Mouse (Mus musculus) lung, embryonic 15.5 days (tissue): ENCODE measurements around the gene Zbtb18. TPM values are rescaled to one million over a fixed set of nuclear protein-coding genes. Genes with fewer than 3 reads are reported as not detected.
"Not testable (repeated sequence)": the region's sequence is repeated elsewhere in the genome, so short reads cannot be mapped to it uniquely, and the experiment has no call there.

ENCODE experiments used
- ATAC-seq: fragments of 200-750 bp; cut with Nextera tagmentation; 2 replicates; pipeline ENCODE4 v1.8.0; 2017; ENCODE audit warnings: moderate number of reproducible peaks, borderline replicate concordance; ENCODE audit not compliant: low FRiP score, low TSS enrichment; ENCODE audit errors: extremely low read depth
- H3K27ac ChIP-seq: fragments of 300-500 bp; sonication (generic); 2 replicates; pipeline ENCODE4 v1.5.1; 2015; ENCODE audit warnings: moderate library complexity, mild to moderate bottlenecking, inconsistent platforms
- H3K27me3 ChIP-seq: fragments of 300-500 bp; sonication (generic); 2 replicates; pipeline ENCODE4 v1.6.1; 2015; ENCODE audit warnings: inconsistent platforms
- H3K36me3 ChIP-seq: fragments of 300-500 bp; sonication (generic); 2 replicates; pipeline ENCODE4 v1.6.1; 2015; ENCODE audit warnings: inconsistent platforms
- H3K4me1 ChIP-seq: fragments of 300-500 bp; sonication (generic); 2 replicates; pipeline ENCODE4 v1.6.1; 2015; ENCODE audit warnings: inconsistent platforms
- H3K4me2 ChIP-seq: fragments of 300-500 bp; sonication (generic); 2 replicates; pipeline ENCODE4 v1.6.1; 2015; ENCODE audit warnings: inconsistent platforms, mild to moderate bottlenecking, moderate library complexity
- H3K4me3 ChIP-seq: fragments of 300-500 bp; sonication (generic); 2 replicates; pipeline ENCODE4 v1.5.1; 2015; ENCODE audit warnings: mild to moderate bottlenecking, inconsistent platforms
- H3K9ac ChIP-seq: fragments of 300-500 bp; sonication (generic); 2 replicates; pipeline ENCODE4 v1.6.1; 2015; ENCODE audit warnings: inconsistent platforms
- H3K9me3 ChIP-seq: fragments of 300-500 bp; sonication (generic); 2 replicates; pipeline ENCODE4 v1.6.1; 2016; ENCODE audit warnings: inconsistent platforms
- WGBS: fragments of 180-500 bp; shearing (Covaris S2); methylation state at CpG from one replicate; pipeline ENCODE4 v1.1.7; 2015; 5-methylcytosine and 5-hydroxymethylcytosine counted together
- polyA plus RNA-seq: library from polyadenylated mRNA; unstranded; fragments of >200 nt; fragmentation: Nextera tagmentation; extraction: Ambion mirVana; gene quantifications from 2 replicates; pipeline ENCODE4 v1.2.1, GENCODE M21; 2015

Gene Zbtb18
- polyA plus RNA-seq, 1 experiment from 2014 or later, result 1.8 TPM

DNA sequence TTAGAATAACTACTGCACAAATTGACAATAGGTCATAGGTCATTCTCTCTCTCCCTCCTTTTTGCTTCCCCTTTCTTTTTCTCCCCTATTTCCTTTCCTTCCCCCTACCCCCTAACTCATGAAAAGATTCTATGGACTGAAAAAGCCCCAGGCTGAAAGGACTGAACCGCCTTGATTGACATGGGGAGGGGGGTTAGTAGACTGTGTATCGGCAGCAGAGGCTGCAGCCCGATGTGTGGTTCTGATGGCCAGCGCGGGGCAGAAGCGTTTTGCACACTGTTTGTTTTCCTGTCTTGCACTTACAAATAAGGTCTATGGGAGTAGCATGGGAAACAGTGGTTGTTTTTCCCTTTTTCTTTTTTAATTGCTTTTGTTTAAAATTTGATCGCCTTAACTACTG is 7.7 kb downstream of the Zbtb18 start:
- H3K4me2 ChIP-seq, H3K4me3 ChIP-seq, H3K27me3 ChIP-seq, ATAC-seq, H3K9me3 ChIP-seq, H3K27ac ChIP-seq, H3K9ac ChIP-seq: not testable (repeated sequence)
- H3K36me3 ChIP-seq, result peaks cover 18% of the 10 kb centered on the region
- H3K4me1 ChIP-seq, result peaks cover 17% of the 10 kb centered on the region
- 80% methylated on average over 7 of the region's 7 CpGs for WGBS

- Histone ChIP-seq H3K4me1 (0 out of 2 replicates have a peak, but pooled peaks cover 11% of the 10 kb centered on the region), H3K27me3 (no peaks in the 10 kb centered on the region), H3K9me3 (no peaks in the 10 kb centered on the region), H3K4me2 (no peak overlapping the region), H3K9ac (no peak overlapping the region), H3K27ac (no peak overlapping the region), H3K36me3 (peaks cover 18% of the 10 kb centered on the region), H3K4me3 (no peak overlapping the region)
- WGBS, result 89% methylated on average over 2 of the region's 2 CpGs
- ATAC-seq, result no peak
Measured at GRCm38 (mm10) chr1:177451041-177451440, 8.9 kb downstream of the Zbtb18 start.

DNA sequence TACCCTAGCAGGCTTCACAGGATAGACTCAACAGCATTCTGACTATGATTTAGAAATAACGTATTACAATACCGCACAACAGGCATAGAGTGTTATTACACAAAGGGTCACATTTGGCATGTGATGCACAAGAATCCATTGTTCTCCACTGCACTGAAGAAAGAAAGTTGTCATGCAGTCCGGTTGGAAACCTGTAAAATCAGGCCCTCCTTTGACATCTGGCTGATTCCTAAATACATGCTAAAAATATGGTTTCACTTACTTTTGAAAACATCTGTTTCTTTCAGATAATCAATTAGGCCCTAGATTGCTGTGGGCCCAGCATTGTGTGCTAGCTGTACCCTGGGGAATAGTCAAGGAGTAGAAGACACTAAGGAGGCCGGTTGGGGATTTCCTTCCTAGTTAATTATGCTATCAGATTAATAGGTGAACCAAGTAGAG is 9.9 kb downstream of the Zbtb18 start:
- H3K9me3 ChIP-seq, result no peaks in the 10 kb centered on the region
- H3K4me2 ChIP-seq, result no peak overlapping the region
- H3K36me3 ChIP-seq, result peaks cover 18% of the 10 kb centered on the region
- no peaks in the 10 kb centered on the region for H3K27me3 ChIP-seq
- H3K4me3 ChIP-seq, result no peak overlapping the region
- WGBS, result 63% methylated on average over 4 of the region's 4 CpGs
- H3K27ac ChIP-seq, result no peak overlapping the region
- no peak overlapping the region for H3K9ac ChIP-seq
- no peak for ATAC-seq
- 0 out of 2 replicates have a peak, but pooled peaks cover 4% of the 10 kb centered on the region for H3K4me1 ChIP-seq

- Histone ChIP-seq H3K9ac (no peak overlapping the region), H3K27ac (no peak overlapping the region), H3K27me3 (no peaks in the 10 kb centered on the region), H3K4me3 (no peak overlapping the region), H3K36me3 (peaks cover 8% of the 10 kb centered on the region), H3K4me1 (no peaks in the 10 kb centered on the region), H3K9me3 (no peaks in the 10 kb centered on the region), H3K4me2 (no peak overlapping the region)
- ATAC-seq, result no peak
- 30% methylated on average over 5 of the region's 5 CpGs for WGBS
Measured at GRCm38 (mm10) chr1:177452987-177453386, 10.8 kb downstream of the Zbtb18 start.

GRCm38 (mm10) chr1:177453806-177454205 is 11.7 kb downstream of the Zbtb18 start:
- Histone ChIP-seq H3K4me3 (no peak overlapping the region), H3K36me3 (peaks cover 3% of the 10 kb centered on the region; the same call in 1 of the 2 replicates), H3K4me1 (peaks cover 2% of the 10 kb centered on the region; the same call in 1 of the 2 replicates), H3K9ac (no peak overlapping the region), H3K27ac (no peak overlapping the region), H3K4me2 (peak overlapping the region; percentile 12; the same call in 1 of the 2 replicates), H3K27me3 (no peaks in the 10 kb centered on the region), H3K9me3 (no peaks in the 10 kb centered on the region)
- peak; percentile 67; the same call in 1 of the 2 replicates for ATAC-seq
- WGBS, result 41% methylated on average over 8 of the region's 8 CpGs

GRCm38 (mm10) chr1:177454492-177454891 is 12.3 kb downstream of the Zbtb18 start:
- no peaks in the 10 kb centered on the region for H3K36me3 ChIP-seq
- no peak for ATAC-seq
- no peaks in the 10 kb centered on the region for H3K27me3 ChIP-seq
- no peak overlapping the region for H3K4me2 ChIP-seq
- H3K9me3 ChIP-seq, result no peaks in the 10 kb centered on the region
- WGBS, result 80% methylated on average over 6 of the region's 6 CpGs
- no peak overlapping the region for H3K4me3 ChIP-seq
- H3K4me1 ChIP-seq, result peaks cover 4% of the 10 kb centered on the region; the same call in 1 of the 2 replicates
- H3K27ac ChIP-seq, result no peak overlapping the region
- no peak overlapping the region for H3K9ac ChIP-seq

DNA sequence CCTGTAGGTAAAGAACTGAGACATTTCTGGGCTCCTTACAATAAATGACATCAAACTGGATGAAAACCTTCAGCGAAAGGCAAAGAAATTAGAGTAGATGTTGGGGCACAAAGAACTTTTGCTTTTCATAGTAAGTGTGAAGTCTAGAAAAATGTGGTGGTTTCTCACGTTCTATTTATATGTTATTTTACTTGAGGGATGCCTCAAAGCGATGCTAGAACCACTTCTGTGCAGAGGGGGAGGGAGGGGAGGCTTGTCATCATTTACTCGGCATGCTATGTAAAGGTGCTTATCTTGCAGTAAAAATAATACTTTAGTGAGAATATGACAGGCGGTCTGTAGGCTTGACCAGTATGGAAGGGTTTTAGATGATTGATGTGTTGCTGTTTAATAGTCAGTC is 13.3 kb downstream of the Zbtb18 start:
- no peak overlapping the region for H3K27ac ChIP-seq
- no peak overlapping the region for H3K4me3 ChIP-seq
- no peak overlapping the region for H3K9ac ChIP-seq
- no peaks in the 10 kb centered on the region for H3K27me3 ChIP-seq
- H3K9me3 ChIP-seq, result no peaks in the 10 kb centered on the region
- 71% methylated on average over 5 of the region's 5 CpGs for WGBS
- ATAC-seq, result no peak
- peaks cover 8% of the 10 kb centered on the region; the same call in 1 of the 2 replicates for H3K4me1 ChIP-seq
- H3K36me3 ChIP-seq, result no peaks in the 10 kb centered on the region
- no peak overlapping the region for H3K4me2 ChIP-seq

- ATAC-seq, result no peak
- WGBS, result 83% methylated on average over 4 of the region's 4 CpGs
- no peak overlapping the region for H3K9ac ChIP-seq
Measured at GRCm38 (mm10) chr1:177456208-177456607, 14.1 kb downstream of the Zbtb18 start.

GRCm38 (mm10) chr1:177456772-177457171 is 14.6 kb downstream of the Zbtb18 start:
- Histone ChIP-seq H3K27me3 (no peaks in the 10 kb centered on the region), H3K36me3 (no peaks in the 10 kb centered on the region), H3K9ac (no peak overlapping the region), H3K27ac (no peak overlapping the region), H3K9me3 (no peaks in the 10 kb centered on the region), H3K4me3 (no peak overlapping the region), H3K4me1 (peaks cover 8% of the 10 kb centered on the region; the same call in 1 of the 2 replicates), H3K4me2 (no peak overlapping the region)
- ATAC-seq, result no peak
- WGBS, result 30% methylated on average over 4 of the region's 4 CpGs

More at GRCm38 (mm10) chr1:177456208-177456607, 14.1 kb downstream of the Zbtb18 start:
- Histone ChIP-seq H3K36me3 (no peaks in the 10 kb centered on the region), H3K27me3 (no peaks in the 10 kb centered on the region), H3K27ac (no peak overlapping the region), H3K4me1 (peaks cover 8% of the 10 kb centered on the region; the same call in 1 of the 2 replicates), H3K4me3 (no peak overlapping the region), H3K4me2 (no peak overlapping the region), H3K9me3 (no peaks in the 10 kb centered on the region)

DNA sequence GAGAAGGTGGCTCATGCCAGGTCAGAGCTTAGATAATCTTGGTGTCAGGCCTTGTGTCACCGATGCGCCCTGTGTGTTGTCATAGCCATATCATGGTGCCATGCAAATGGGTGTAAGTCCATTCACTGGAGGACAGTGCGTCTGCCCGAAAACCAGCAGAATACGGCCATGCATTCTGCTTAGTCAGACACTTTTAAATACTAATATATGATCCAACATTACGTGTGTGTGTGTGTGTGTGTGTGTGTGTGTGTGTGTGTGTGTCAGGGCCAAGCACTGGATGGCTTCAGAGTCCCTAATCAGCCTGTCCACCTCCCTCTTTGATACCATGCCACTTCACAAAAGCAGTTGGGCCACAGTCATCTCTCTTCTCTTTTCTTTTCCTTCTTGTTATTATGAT is 15.8 kb downstream of the Zbtb18 start:
- Histone ChIP-seq H3K4me2 (no peak overlapping the region), H3K4me3 (no peak overlapping the region), H3K9me3 (no peaks in the 10 kb centered on the region), H3K27me3 (no peaks in the 10 kb centered on the region), H3K27ac (no peak overlapping the region), H3K9ac (no peak overlapping the region), H3K36me3 (no peaks in the 10 kb centered on the region), H3K4me1 (peaks cover 8% of the 10 kb centered on the region; the same call in 1 of the 2 replicates)
- no peak for ATAC-seq
- WGBS, result 89% methylated on average over 6 of the region's 6 CpGs

- ATAC-seq, result no peak
- WGBS, result 70% methylated on average over 18 of the region's 18 CpGs
Measured at GRCm38 (mm10) chr1:177458456-177459389, 16.6 kb downstream of the Zbtb18 start.

DNA sequence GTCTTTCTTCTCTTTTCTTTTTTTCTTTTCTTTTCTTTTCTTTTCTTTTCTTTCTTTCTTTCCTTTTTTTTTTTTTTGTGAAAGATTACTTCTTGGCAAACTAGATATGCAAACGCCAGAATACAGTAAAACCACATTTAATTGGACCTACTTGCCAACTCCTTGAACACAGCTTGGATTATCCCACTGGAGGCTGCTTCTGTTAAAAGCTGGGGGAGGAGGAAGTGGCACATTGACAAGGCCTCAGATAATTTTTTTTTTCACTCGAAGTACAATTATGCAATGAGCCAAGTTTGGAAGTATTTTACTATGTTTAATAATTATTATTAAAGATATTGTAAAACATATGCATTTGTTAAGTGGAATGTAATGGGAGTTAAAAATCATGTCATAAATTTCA is 17.4 kb downstream of the Zbtb18 start:
- H3K9ac ChIP-seq, result no peak overlapping the region
- no peak overlapping the region for H3K27ac ChIP-seq
- H3K36me3 ChIP-seq, result no peaks in the 10 kb centered on the region
- no peaks in the 10 kb centered on the region for H3K9me3 ChIP-seq
- ATAC-seq, result no peak
- H3K4me1 ChIP-seq, result peaks cover 8% of the 10 kb centered on the region; the same call in 1 of the 2 replicates
- H3K4me3 ChIP-seq, result no peak overlapping the region
- H3K4me2 ChIP-seq, result no peak overlapping the region
- WGBS, result 30% methylated on average over 2 of the region's 2 CpGs
- no peaks in the 10 kb centered on the region for H3K27me3 ChIP-seq

More at GRCm38 (mm10) chr1:177458456-177459389, 16.6 kb downstream of the Zbtb18 start:
- Histone ChIP-seq H3K4me3 (no peak overlapping the region), H3K9ac (no peak overlapping the region), H3K9me3 (no peaks in the 10 kb centered on the region), H3K27me3 (no peaks in the 10 kb centered on the region), H3K4me1 (peaks cover 8% of the 10 kb centered on the region; the same call in 1 of the 2 replicates), H3K4me2 (no peak overlapping the region), H3K27ac (no peak overlapping the region), H3K36me3 (no peaks in the 10 kb centered on the region)
